Mouse (Mus musculus): ENCODE measurements at regions not wholly inside any gene's neighbourhood (a gene's known extent, or its start where the extent isn't known, plus 50 kb on each side); places are given as distances from the start of the nearest gene placed in this dataset.

GRCm38 (mm10) chr11:8232636-8233189 is 431.6 kb downstream of the Tns3 start:
- ATAC-seq (replicated peaks; ENCODE audit: low FRiP score, low TSS enrichment, poor library complexity, severe bottlenecking), result no peak

GRCm38 (mm10) chr11:8229787-8230186 is 434.5 kb downstream of the Tns3 start:
- no peak for ATAC-seq (replicated peaks; ENCODE audit: low FRiP score, low TSS enrichment, poor library complexity, severe bottlenecking)

GRCm38 (mm10) chr11:8227772-8228425 is 436.4 kb downstream of the Tns3 start:
- ATAC-seq (replicated peaks; ENCODE audit: low FRiP score, low TSS enrichment, poor library complexity, severe bottlenecking), result no peak

- ATAC-seq (replicated peaks; ENCODE audit: low FRiP score, low TSS enrichment, poor library complexity, severe bottlenecking), result no peak
Measured at GRCm38 (mm10) chr11:8224366-8224765, 440.0 kb downstream of the Tns3 start.

- no peak for ATAC-seq (replicated peaks; ENCODE audit: low FRiP score, low TSS enrichment, poor library complexity, severe bottlenecking)
Measured at GRCm38 (mm10) chr11:8220618-8221017, 443.7 kb downstream of the Tns3 start.

- ATAC-seq (replicated peaks; ENCODE audit: low FRiP score, low TSS enrichment, poor library complexity, severe bottlenecking), result no peak
Measured at GRCm38 (mm10) chr11:8219911-8220310, 444.4 kb downstream of the Tns3 start.

GRCm38 (mm10) chr11:8215634-8216033 is 448.7 kb downstream of the Tns3 start:
- ATAC-seq (replicated peaks; ENCODE audit: low FRiP score, low TSS enrichment, poor library complexity, severe bottlenecking), result no peak

GRCm38 (mm10) chr11:8214305-8214903 is 449.9 kb downstream of the Tns3 start:
- no peak for ATAC-seq (replicated peaks; ENCODE audit: low FRiP score, low TSS enrichment, poor library complexity, severe bottlenecking)

- no peak for ATAC-seq (replicated peaks; ENCODE audit: low FRiP score, low TSS enrichment, poor library complexity, severe bottlenecking)
Measured at GRCm38 (mm10) chr11:8213130-8213529, 451.2 kb downstream of the Tns3 start.

GRCm38 (mm10) chr11:8212714-8213113 is 451.6 kb downstream of the Tns3 start:
- no peak for ATAC-seq (replicated peaks; ENCODE audit: low FRiP score, low TSS enrichment, poor library complexity, severe bottlenecking)

GRCm38 (mm10) chr11:8209041-8209440 is 455.3 kb downstream of the Tns3 start:
- no peak for ATAC-seq (replicated peaks; ENCODE audit: low FRiP score, low TSS enrichment, poor library complexity, severe bottlenecking)

- ATAC-seq (replicated peaks; ENCODE audit: low FRiP score, low TSS enrichment, poor library complexity, severe bottlenecking), result no peak
Measured at GRCm38 (mm10) chr11:8199293-8199692, 465.0 kb downstream of the Tns3 start.
